In genomic region chr4:125208136-125208915, GRCm38 (mm10) we compare ENCODE assay signal across 22 mouse cellular contexts.
DNase-seq lines count a peak whose midpoint lies in the region; ATAC-seq and TF ChIP-seq lines count a peak whose summit lies in the region.
"Had no signal": no experiment of that assay in that cellular context is flagged by ENCODE, and none has a peak within 500 bp of the region (broad histone marks: within the 10 kb centered on the region; RNA-seq: fewer than 3 reads in every experiment).

No protein-coding gene starts in this region.

- H3K27ac ChIP-seq in hindbrain, embryonic 11.5 days (ENCODE audit: low read depth, low read length), result 0 out of 2 replicates have a peak overlapping the region, but pooled peaks have one; percentile 1
- H3K27ac ChIP-seq in hindbrain, embryonic 12.5 days, result no peak overlapping the region
- no peak overlapping the region for H3K27ac ChIP-seq in liver, postnatal 0 days (ENCODE audit: low read depth)
- H3K27ac ChIP-seq: forebrain, embryonic 10.5 days; forebrain, embryonic 13.5 days; gastrocnemius, adult 2 months; hindbrain, embryonic 14.5 days; hindbrain, postnatal 0 days had no signal

- no peak overlapping the region for H3K4me2 ChIP-seq in hindbrain, embryonic 11.5 days (replicated peaks; ENCODE audit: low read depth, low read length)
- H3K4me2 ChIP-seq in hindbrain, embryonic 12.5 days (replicated peaks), result no peak overlapping the region
- H3K4me2 ChIP-seq in liver, postnatal 0 days (ENCODE audit: low read depth, low read length), result no peak overlapping the region
- H3K4me2 ChIP-seq: forebrain, embryonic 13.5 days; heart, embryonic 11.5 days; hindbrain, embryonic 14.5 days had no signal

- H3K27me3 ChIP-seq in hindbrain, embryonic 11.5 days (ENCODE audit: control insufficient read depth, insufficient read depth, low read length), result no peaks in the 10 kb centered on the region
- no peaks in the 10 kb centered on the region for H3K27me3 ChIP-seq in hindbrain, embryonic 12.5 days
- H3K27me3 ChIP-seq in liver, postnatal 0 days (ENCODE audit: insufficient read depth, low read length), result no peaks in the 10 kb centered on the region

- peak; percentile 67 to 89 for DNase-seq in adrenal gland, adult (ENCODE audit: inconsistent age in 2 of 2, low spot score in 1 of 2)
- no peak for DNase-seq in adrenal gland, adult 18-20 months (ENCODE audit: low spot score in 2 of 2)
- DNase-seq in hindbrain, embryonic 11.5 days (ENCODE audit: low spot score), result no peak
- DNase-seq in adrenal gland, postnatal 14 days, result peak; percentile 61
- DNase-seq in liver, postnatal 0 days, result no peak
- no peak for DNase-seq in frontal cortex, postnatal 36 days (ENCODE audit: low spot score in 2 of 2)
- DNase-seq: cerebellum, adult 18-20 months; cerebellum, adult 9-11 months; cerebellum, postnatal 25 days; gastrocnemius, adult 2 months; gastrocnemius, postnatal 14 days; heart, adult 11 months; kidney, adult 2 months had no signal

- WGBS in hindbrain, embryonic 11.5 days, result 75% methylated on average over 17 of the region's 17 CpGs
- WGBS in hindbrain, embryonic 12.5 days, result 66% methylated on average over 17 of the region's 17 CpGs
- 66% methylated on average over 17 of the region's 17 CpGs for WGBS in liver, postnatal 0 days (ENCODE audit: insufficient replicate concordance)

- no peak overlapping the region for H3K9ac ChIP-seq in hindbrain, embryonic 11.5 days (ENCODE audit: low read depth, low read length)
- H3K9ac ChIP-seq in hindbrain, embryonic 12.5 days, result no peak overlapping the region
- H3K9ac ChIP-seq in liver, postnatal 0 days (replicated peaks), result no peak overlapping the region
- H3K9ac ChIP-seq: forebrain, embryonic 13.5 days; hindbrain, embryonic 14.5 days had no signal

- no peaks in the 10 kb centered on the region for H3K9me3 ChIP-seq in hindbrain, embryonic 11.5 days (ENCODE audit: control insufficient read depth, low read length)
- H3K9me3 ChIP-seq in hindbrain, embryonic 12.5 days (replicated peaks), result no peaks in the 10 kb centered on the region
- no peaks in the 10 kb centered on the region for H3K9me3 ChIP-seq in liver, postnatal 0 days (ENCODE audit: low read length)
- H3K9me3 ChIP-seq: forebrain, embryonic 10.5 days; forebrain, embryonic 13.5 days had no signal

- H3K36me3 ChIP-seq in hindbrain, embryonic 11.5 days (ENCODE audit: control insufficient read depth, insufficient read depth, low read length), result no peaks in the 10 kb centered on the region
- no peaks in the 10 kb centered on the region for H3K36me3 ChIP-seq in hindbrain, embryonic 12.5 days
- H3K36me3 ChIP-seq in liver, postnatal 0 days (replicated peaks; ENCODE audit: insufficient read depth, low read length), result no peaks in the 10 kb centered on the region
- H3K36me3 ChIP-seq: forebrain, embryonic 10.5 days had no signal

- no peak for TF ChIP-seq EP300 in liver, postnatal 0 days (IDR thresholded peaks at IDR 0.05; ENCODE audit: low read depth)

- ATAC-seq in hindbrain, embryonic 11.5 days (ENCODE audit: low FRiP score), result no peak
- ATAC-seq in hindbrain, embryonic 12.5 days (ENCODE audit: low FRiP score), result no peak
- ATAC-seq in liver, postnatal 0 days, result no peak
- ATAC-seq: activated CD4-positive, CD25-positive, alpha-beta regulatory T cell, adult 4 months; forebrain, embryonic 13.5 days; forebrain, embryonic 16.5 days; hindbrain, postnatal 0 days; intestine, postnatal 0 days had no signal

- H3K4me1 ChIP-seq in hindbrain, embryonic 11.5 days (replicated peaks; ENCODE audit: control insufficient read depth, insufficient read depth, low read length), result no peaks in the 10 kb centered on the region
- H3K4me1 ChIP-seq in hindbrain, embryonic 12.5 days, result no peaks in the 10 kb centered on the region
- no peaks in the 10 kb centered on the region for H3K4me1 ChIP-seq in liver, postnatal 0 days (ENCODE audit: insufficient read depth)
- H3K4me1 ChIP-seq: forebrain, embryonic 13.5 days had no signal

- H3K4me3 ChIP-seq in hindbrain, embryonic 11.5 days (ENCODE audit: low read depth, low read length), result no peak overlapping the region
- H3K4me3 ChIP-seq in hindbrain, embryonic 12.5 days, result no peak overlapping the region
- H3K4me3 ChIP-seq in liver, postnatal 0 days (ENCODE audit: low read depth, low read length), result no peak overlapping the region
- H3K4me3 ChIP-seq: forebrain, embryonic 10.5 days; forebrain, embryonic 13.5 days; gastrocnemius, adult 2 months had no signal

- TF ChIP-seq CTCF in liver, postnatal 0 days (IDR thresholded peaks at IDR 0.05; ENCODE audit: low read depth), result no peak

Comparison
In these comparisons a context has a peak if more than half of its experiments do, and no peak if none do; other contexts are left out.
1. DNase-seq: peak in adrenal gland, adult (2 of 2) and adrenal gland, postnatal 14 days (single experiment); none in adrenal gland, adult 18-20 months (0 of 2), hindbrain, embryonic 11.5 days (single experiment), liver, postnatal 0 days (single experiment) and frontal cortex, postnatal 36 days (0 of 2).